Mouse (Mus musculus) embryonic facial prominence, embryonic 12.5 days (tissue): ENCODE measurements at regions not wholly inside any gene's neighbourhood (a gene's known extent, or its start where the extent isn't known, plus 50 kb on each side); places are given as distances from the start of the nearest gene placed in this dataset.

ENCODE experiments used
- ATAC-seq: fragments of 200-750 bp; cut with Nextera tagmentation; 2 replicates; pipeline ENCODE4 v1.8.0; 2017; ENCODE audit not compliant: insufficient number of reproducible peaks, insufficient read depth, low FRiP score, low TSS enrichment
- H3K27ac ChIP-seq: fragments of 300-500 bp; sonication (generic); 2 replicates; pipeline ENCODE4 v1.5.1; 2016; ENCODE audit warnings: mild to moderate bottlenecking
- H3K27me3 ChIP-seq: fragments of 300-500 bp; sonication (generic); 2 replicates; pipeline ENCODE4 v1.6.1; 2016; ENCODE audit warnings: mild to moderate bottlenecking, moderate library complexity
- H3K36me3 ChIP-seq: fragments of 300-500 bp; sonication (generic); 2 replicates; pipeline ENCODE4 v1.6.1; 2016; ENCODE audit warnings: mild to moderate bottlenecking
- H3K4me1 ChIP-seq: fragments of 300-500 bp; sonication (generic); 2 replicates; pipeline ENCODE4 v1.6.1; 2016
- H3K4me2 ChIP-seq: fragments of 300-500 bp; sonication (generic); replicated peaks from 2 replicates; pipeline ENCODE4 v1.6.1; 2016; ENCODE audit warnings: mild to moderate bottlenecking, moderate library complexity
- H3K4me3 ChIP-seq: fragments of 300-500 bp; sonication (generic); 2 replicates; pipeline ENCODE4 v1.5.1; 2016; ENCODE audit warnings: mild to moderate bottlenecking
- H3K9ac ChIP-seq: fragments of 300-500 bp; sonication (generic); 2 replicates; pipeline ENCODE4 v1.6.1; 2016; ENCODE audit warnings: mild to moderate bottlenecking, moderate library complexity
- H3K9me3 ChIP-seq: fragments of 300-500 bp; sonication (generic); 2 replicates; pipeline ENCODE4 v1.6.1; 2016; ENCODE audit warnings: mild to moderate bottlenecking, moderate library complexity
- WGBS: fragments of 180-500 bp; shearing (Covaris S2); methylation state at CpG from one replicate; pipeline ENCODE4 v1.1.7; 2016; 5-methylcytosine and 5-hydroxymethylcytosine counted together

- H3K27me3 ChIP-seq = no peaks in the 10 kb centered on the region
- WGBS = 77% methylated on average over 6 of the region's 6 CpGs
- no peak overlapping the region for H3K27ac ChIP-seq
- no peaks in the 10 kb centered on the region for H3K36me3 ChIP-seq
- H3K9ac ChIP-seq = no peak overlapping the region
- ATAC-seq = no peak
- peaks cover 11% of the 10 kb centered on the region; the same call in 1 of the 2 replicates for H3K4me1 ChIP-seq
- H3K4me2 ChIP-seq = no peak overlapping the region
- no peak overlapping the region for H3K4me3 ChIP-seq
- H3K9me3 ChIP-seq = no peaks in the 10 kb centered on the region
Observed at GRCm38 (mm10) chr2:171662571-171662970, 380.7 kb downstream of the Cbln4 start.

DNA sequence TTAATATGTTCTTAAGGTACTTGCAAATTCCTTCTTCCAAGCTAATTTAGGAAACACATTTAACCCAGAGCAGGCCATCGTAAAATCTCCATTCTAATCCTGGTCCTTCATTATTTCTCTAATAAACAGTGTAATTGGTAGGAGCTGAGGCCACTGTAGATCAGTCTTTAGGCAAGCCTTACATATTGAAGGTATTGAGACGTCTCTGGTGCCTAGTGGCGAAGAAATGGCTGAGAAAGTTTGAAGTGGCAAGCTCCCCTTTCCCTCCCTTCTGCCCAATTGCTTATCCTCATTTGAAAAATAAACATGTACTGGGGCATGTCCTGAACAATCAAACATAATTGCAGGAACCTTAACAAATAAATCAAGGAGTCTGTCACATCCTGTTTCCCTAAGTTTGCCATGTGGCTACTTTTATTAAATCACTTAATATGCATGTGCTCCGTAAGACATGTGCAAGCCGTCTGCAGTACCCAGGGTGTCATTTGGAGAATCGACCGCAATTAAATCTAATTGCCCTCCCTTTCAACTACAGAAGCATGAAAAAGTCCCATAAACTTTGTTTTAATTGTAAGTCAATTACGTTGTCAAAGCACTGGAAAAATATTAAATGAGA is 381.3 kb downstream of the Cbln4 start:
- Histone ChIP-seq H3K4me1 (peaks cover 12% of the 10 kb centered on the region; the same call in 1 of the 2 replicates), H3K4me3 (no peak overlapping the region), H3K36me3 (no peaks in the 10 kb centered on the region), H3K9ac (no peak overlapping the region), H3K27ac (no peak overlapping the region), H3K9me3 (no peaks in the 10 kb centered on the region), H3K27me3 (no peaks in the 10 kb centered on the region), H3K4me2 (no peak overlapping the region)
- ATAC-seq = no peak
- 63% methylated on average over 8 of the region's 8 CpGs for WGBS

GRCm38 (mm10) chr2:171657125-171657524 is 386.1 kb downstream of the Cbln4 start:
- Histone ChIP-seq H3K36me3 (no peaks in the 10 kb centered on the region), H3K4me3 (no peak overlapping the region), H3K9me3 (no peaks in the 10 kb centered on the region), H3K9ac (no peak overlapping the region), H3K27me3 (no peaks in the 10 kb centered on the region), H3K4me1 (peaks cover 12% of the 10 kb centered on the region; the same call in 1 of the 2 replicates), H3K4me2 (no peak overlapping the region), H3K27ac (no peak overlapping the region)
- WGBS = 44% methylated on average over 7 of the region's 7 CpGs
- no peak for ATAC-seq

DNA sequence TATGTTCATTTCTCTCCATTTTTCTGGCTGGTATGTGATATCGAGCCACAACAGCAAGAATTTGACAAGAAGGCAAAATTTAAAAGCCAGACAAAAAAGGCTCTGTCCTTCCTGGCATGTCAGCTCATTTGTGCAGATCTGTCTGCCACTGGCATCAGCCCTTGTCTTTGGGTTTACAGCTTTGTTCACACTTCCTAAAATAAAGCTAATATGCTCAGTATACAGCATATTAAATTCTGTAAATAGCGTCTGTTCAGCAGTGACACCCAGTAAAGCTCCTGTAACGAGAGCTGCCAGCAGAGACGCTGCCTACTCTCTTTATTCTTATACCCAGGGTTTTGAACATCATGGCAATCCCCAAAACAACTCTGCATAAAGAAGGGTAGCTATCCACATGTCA is 401.5 kb downstream of the Cbln4 start:
- Histone ChIP-seq H3K4me2 (no peak overlapping the region), H3K4me1 (no peaks in the 10 kb centered on the region; the same call in 1 of the 2 replicates), H3K9ac (no peak overlapping the region), H3K27ac (no peak overlapping the region), H3K27me3 (no peaks in the 10 kb centered on the region), H3K9me3 (no peaks in the 10 kb centered on the region), H3K36me3 (no peaks in the 10 kb centered on the region), H3K4me3 (no peak overlapping the region)
- ATAC-seq = no peak
- 79% methylated on average over 4 of the region's 4 CpGs for WGBS

DNA sequence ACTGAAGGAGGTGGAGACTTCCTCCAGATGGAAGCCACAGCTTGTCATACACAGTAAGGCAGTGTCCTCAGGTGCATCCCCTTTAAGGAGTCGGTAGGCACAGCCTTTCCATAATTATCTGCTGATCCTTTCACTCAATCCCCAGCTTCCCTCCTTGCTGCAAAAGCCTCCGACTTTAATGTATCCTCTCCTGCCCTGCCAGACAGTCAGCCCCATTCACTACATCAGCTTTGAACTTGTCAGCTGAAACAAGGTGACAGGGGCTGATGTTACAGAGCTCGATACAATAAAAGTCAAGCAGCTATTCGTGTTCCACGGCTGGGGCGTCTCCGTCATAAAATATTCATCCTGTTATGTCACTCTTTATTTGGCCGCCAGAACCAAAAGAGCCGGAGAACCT is 402.8 kb downstream of the Cbln4 start:
- ATAC-seq = no peak
- no peak overlapping the region for H3K4me2 ChIP-seq
- H3K27me3 ChIP-seq = no peaks in the 10 kb centered on the region
- H3K4me1 ChIP-seq = no peaks in the 10 kb centered on the region; the same call in 1 of the 2 replicates
- H3K9ac ChIP-seq = no peak overlapping the region
- H3K4me3 ChIP-seq = no peak overlapping the region
- no peaks in the 10 kb centered on the region for H3K36me3 ChIP-seq
- no peaks in the 10 kb centered on the region for H3K9me3 ChIP-seq
- no peak overlapping the region for H3K27ac ChIP-seq
- 84% methylated on average over 9 of the region's 9 CpGs for WGBS

- Histone ChIP-seq H3K36me3 (no peaks in the 10 kb centered on the region), H3K4me2 (no peak overlapping the region), H3K9ac (no peak overlapping the region), H3K4me1 (peaks cover 5% of the 10 kb centered on the region), H3K27ac (no peak overlapping the region), H3K27me3 (no peaks in the 10 kb centered on the region), H3K4me3 (no peak overlapping the region), H3K9me3 (no peaks in the 10 kb centered on the region)
- 97% methylated on average over 6 of the region's 6 CpGs for WGBS
- ATAC-seq = no peak
Observed at GRCm38 (mm10) chr2:171638931-171639330, 404.3 kb downstream of the Cbln4 start.

DNA sequence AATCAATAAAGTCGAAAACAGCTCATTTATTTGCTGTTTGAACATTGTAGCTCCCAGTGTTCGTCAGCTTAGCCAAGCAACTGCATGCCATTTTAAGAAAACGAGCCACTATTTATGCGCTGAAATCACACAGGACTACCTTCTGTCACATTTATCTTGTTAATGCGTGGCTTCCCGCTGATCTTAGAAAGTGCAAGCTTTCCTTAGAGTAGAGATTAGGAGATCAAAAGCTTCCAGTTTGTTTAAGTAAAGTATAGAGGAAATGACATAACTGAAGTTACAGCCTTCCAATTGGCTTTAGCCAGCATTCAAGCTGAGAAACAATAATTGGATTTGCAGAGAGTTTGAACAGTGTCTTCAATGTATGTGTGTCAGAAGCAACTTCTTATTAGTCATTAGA is 406.4 kb downstream of the Cbln4 start:
- ATAC-seq = no peak
- no peak overlapping the region for H3K27ac ChIP-seq
- H3K9me3 ChIP-seq = no peaks in the 10 kb centered on the region
- 60% methylated on average over 6 of the region's 6 CpGs for WGBS
- H3K4me2 ChIP-seq = no peak overlapping the region
- H3K4me1 ChIP-seq = peaks cover 8% of the 10 kb centered on the region
- no peak overlapping the region for H3K9ac ChIP-seq
- no peaks in the 10 kb centered on the region for H3K27me3 ChIP-seq
- H3K4me3 ChIP-seq = no peak overlapping the region
- H3K36me3 ChIP-seq = no peaks in the 10 kb centered on the region

DNA sequence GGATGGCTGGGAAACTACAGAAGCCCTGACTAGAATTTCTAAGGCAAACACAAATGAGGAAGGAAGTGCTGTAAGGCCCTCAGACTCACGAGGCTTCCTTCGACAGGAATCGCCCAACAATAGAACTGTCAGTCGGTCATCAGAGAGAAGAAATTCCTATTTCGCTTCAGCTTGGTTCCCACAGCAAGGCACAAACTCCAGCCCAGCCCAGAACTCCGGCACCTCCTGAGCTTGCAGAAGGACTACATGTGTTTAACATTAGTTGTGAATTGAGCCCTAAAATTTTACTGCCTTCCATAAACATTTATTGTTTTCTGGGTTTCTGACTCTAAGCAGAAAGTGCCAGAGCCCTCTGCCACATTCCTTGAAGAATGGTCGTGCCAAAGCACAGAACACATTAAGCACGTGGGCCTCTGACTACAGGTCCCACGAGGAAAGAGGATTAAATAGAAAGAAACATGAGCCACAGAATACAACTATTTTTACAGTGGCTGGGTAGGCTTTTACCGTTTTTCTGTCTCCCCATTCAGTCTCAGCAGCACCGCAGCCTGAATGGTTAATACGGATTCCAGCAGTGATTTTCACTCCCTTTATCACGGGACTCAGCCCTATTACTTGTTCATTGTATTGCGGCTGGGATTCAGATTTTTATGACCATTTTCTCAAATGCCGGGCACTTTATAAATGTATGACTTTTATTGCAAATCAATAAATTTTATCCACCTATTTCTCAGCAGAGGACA is 409.7 kb downstream of the Cbln4 start:
- WGBS = 30% methylated on average over 15 of the region's 15 CpGs
- H3K4me2 ChIP-seq = no peak overlapping the region
- H3K9ac ChIP-seq = no peak overlapping the region
- no peak for ATAC-seq
- H3K4me1 ChIP-seq = peaks cover 8% of the 10 kb centered on the region
- H3K36me3 ChIP-seq = no peaks in the 10 kb centered on the region
- no peaks in the 10 kb centered on the region for H3K9me3 ChIP-seq
- peak overlapping the region; percentile 62 for H3K27ac ChIP-seq
- no peak overlapping the region for H3K4me3 ChIP-seq
- no peaks in the 10 kb centered on the region for H3K27me3 ChIP-seq

DNA sequence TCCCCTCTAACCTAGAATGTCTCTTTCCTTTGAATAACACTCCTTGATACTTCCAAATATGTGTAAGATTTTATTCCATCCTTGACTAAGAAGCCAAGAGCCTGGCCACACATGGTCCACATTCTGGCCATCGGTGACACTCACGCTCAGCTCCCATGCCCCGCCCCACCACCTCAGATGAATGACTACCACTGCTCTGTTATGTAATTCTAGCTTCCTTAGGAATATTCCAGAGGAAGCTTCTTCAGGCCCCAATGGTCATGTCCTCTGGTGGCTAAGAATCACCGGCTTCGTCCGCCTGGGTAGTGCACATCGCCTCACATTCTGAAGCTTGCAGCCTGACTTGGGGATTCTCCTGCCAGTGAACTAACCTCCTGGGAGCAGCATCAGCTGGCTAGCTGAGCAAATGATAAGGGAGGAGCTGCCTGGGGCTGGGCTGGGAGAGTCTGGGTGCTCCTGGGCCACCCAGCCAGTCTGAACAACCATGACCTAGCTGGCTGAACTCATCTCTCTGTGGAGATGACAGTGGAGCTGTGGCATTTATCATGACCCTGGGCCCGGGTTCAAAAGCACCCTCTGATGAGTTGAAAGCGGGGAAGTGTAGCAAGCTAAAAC is 413.1 kb downstream of the Cbln4 start:
- no peak overlapping the region for H3K9ac ChIP-seq
- no peak overlapping the region for H3K4me3 ChIP-seq
- no peak overlapping the region for H3K4me2 ChIP-seq
- no peaks in the 10 kb centered on the region for H3K27me3 ChIP-seq
- peaks cover 8% of the 10 kb centered on the region for H3K4me1 ChIP-seq
- WGBS = 85% methylated on average over 9 of the region's 9 CpGs
- no peak overlapping the region for H3K27ac ChIP-seq
- no peaks in the 10 kb centered on the region for H3K36me3 ChIP-seq
- ATAC-seq = no peak
- H3K9me3 ChIP-seq = no peaks in the 10 kb centered on the region

- Histone ChIP-seq H3K4me3 (no peak overlapping the region), H3K4me2 (no peak overlapping the region), H3K9ac (no peak overlapping the region), H3K4me1 (no peaks in the 10 kb centered on the region; the same call in 1 of the 2 replicates), H3K27ac (no peak overlapping the region), H3K9me3 (no peaks in the 10 kb centered on the region), H3K36me3 (no peaks in the 10 kb centered on the region), H3K27me3 (no peaks in the 10 kb centered on the region)
- 88% methylated on average over 10 of the region's 10 CpGs for WGBS
- no peak for ATAC-seq
Observed at GRCm38 (mm10) chr2:171628182-171628850, 414.9 kb downstream of the Cbln4 start.

GRCm38 (mm10) chr2:171620668-171621067 is 422.6 kb downstream of the Cbln4 start:
- H3K27ac ChIP-seq = no peak overlapping the region
- no peaks in the 10 kb centered on the region for H3K4me1 ChIP-seq
- no peaks in the 10 kb centered on the region for H3K27me3 ChIP-seq
- H3K9me3 ChIP-seq = no peaks in the 10 kb centered on the region
- no peak for ATAC-seq
- H3K36me3 ChIP-seq = no peaks in the 10 kb centered on the region
- 70% methylated on average over 5 of the region's 5 CpGs for WGBS
- H3K4me3 ChIP-seq = no peak overlapping the region
- no peak overlapping the region for H3K4me2 ChIP-seq
- H3K9ac ChIP-seq = no peak overlapping the region
